Mouse (Mus musculus): ENCODE results near the gene Trim71. TPM values are rescaled to one million over a fixed set of nuclear protein-coding genes. Genes with fewer than 3 reads are reported as not detected.

Trim71 gene
- total RNA-seq, 2 experiments from 2014 or later, result not detected

DNA sequence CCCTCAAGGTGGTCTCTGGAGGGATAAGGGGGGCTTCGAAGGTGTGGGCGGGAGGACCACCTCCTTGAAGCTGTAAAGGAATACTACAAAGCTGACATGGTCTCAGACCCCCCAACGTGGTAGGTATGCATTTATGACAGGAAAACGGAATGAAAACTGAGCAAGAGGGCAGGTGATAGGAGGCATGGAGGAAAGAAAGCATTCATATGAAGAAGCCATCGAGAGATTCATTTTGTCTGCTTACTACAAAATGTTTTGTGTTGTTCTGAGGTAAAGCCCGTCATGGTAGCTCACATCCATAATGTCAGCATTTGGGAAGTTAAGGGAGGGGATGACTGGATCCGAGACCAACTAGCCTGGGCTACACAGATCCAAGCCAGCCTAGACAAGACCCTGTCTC, 4.0 kb downstream of the Trim71 start:
- no peak for DNase-seq (ENCODE audit: low spot score in 2 of 2)

DNA sequence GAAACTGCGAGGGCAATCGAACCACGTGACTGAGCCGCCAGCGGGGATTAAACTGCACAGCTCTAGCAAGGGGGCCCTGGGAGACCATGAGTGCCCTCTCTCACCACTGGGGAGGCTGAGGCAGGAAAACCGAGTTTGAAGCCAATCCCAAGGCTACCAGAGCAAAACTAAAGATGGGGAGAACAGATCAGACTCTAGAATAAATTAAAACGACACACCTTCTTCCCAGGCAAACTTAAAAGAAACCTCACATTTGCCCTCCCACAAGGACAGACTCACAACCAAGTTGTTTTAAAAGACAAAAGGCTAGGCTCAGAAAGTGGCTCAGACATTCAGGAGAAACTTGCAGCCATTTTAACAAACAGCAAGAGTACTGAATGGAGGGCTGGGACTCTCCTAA, 7.1 kb downstream of the Trim71 start:
- no peak for DNase-seq (ENCODE audit: low spot score in 2 of 2)

DNA sequence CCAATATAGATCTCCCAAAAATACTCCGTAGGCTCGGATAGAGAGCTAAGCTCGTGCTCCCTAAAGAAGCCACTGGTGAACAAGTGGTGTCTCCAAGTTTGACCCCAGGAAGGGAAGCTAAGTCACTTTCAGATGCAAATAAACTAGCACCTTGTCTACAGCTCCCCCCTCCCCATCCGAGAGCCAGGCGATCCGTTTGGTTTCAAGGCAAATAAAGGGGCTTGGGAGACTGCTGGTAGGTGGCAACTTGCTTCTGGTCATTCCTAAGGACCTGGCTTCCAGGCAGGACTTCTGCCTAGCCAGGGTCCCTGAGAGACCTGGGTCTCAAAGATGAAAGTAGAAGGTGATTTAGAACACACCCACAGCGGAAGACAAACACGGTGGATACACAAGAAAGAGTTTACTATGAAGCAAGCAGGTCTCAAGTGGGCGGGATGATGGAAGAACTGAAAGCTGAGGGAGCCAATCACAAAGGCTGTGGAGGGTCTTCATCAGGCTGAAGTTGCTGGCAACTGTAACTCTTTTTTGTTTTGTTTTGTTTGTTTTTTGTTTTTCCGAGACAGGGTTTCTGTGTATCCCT, 7.8 kb downstream of the Trim71 start:
- no peak for DNase-seq (ENCODE audit: low spot score in 2 of 2)

DNA sequence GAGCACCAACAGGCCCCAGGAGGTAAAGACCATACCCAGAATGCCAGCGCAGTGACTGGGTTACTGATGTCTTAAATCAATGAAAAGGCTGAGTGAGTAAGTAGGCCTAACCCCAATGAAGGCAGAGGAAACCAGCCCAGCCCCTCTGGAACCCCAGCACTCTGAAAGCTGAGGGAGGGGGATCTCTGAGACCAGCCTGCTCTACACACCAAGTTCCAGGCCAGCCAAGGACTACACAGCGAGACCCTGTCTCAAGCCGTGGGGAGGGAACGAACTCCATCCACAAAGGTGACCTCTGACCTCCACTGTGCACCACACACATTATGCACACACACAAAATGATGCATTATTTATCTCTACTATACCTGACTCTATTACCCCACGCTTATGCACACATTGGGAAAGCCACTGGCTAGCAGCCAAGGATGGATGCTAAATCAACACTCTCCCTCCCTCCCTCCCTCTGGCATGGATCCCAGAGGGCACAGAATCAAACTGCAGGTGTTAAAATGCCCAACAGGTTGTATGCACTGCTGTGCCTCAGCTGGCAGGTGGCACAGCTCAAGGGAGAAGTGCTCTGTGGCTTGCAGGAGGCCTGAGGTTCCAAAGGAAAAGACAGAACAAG, 9.7 kb downstream of the Trim71 start:
- DNase-seq (ENCODE audit: low spot score in 2 of 2), result no peak

DNA sequence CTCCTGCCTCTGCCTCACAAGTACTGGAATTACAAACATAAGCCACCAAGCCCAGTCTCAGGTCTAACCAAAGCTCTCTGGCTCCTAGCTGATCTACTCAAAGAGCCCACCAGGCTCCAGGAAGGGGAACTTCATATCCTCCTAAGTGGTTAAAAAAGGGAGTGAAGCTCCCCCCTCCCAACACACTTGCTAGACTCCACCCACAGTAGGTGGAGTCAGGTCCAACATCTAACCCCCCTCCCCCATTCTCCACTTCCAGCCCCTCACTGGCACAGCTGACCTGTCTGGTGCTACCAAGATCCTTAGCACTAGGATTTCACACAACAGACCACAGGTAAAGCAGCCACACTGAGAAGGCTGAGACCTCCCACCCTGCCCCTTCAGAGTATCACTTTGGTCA, 10.3 kb downstream of the Trim71 start:
- DNase-seq (ENCODE audit: low spot score in 2 of 2), result no peak

DNA sequence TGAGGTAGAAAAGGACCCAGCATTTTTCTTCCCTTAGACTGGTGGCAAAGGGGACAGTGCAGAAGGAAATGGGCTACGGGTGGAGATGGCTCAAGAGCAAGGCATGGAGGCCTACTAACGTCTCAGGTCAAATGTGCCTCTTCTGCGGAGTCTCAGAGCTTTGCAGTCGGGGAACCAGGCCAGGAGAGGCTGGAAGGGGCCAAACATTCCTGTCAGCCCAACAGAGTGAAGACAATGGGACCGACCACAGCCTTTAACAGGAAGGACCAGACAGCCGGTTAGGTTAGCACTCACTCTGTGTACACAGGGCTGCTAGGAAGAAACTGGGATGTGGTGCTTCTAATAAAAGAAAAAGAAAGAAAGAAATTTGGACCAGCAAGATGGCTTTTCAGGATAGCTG, 14.1 kb downstream of the Trim71 start:
- no peak for DNase-seq (ENCODE audit: low spot score in 2 of 2)

DNA sequence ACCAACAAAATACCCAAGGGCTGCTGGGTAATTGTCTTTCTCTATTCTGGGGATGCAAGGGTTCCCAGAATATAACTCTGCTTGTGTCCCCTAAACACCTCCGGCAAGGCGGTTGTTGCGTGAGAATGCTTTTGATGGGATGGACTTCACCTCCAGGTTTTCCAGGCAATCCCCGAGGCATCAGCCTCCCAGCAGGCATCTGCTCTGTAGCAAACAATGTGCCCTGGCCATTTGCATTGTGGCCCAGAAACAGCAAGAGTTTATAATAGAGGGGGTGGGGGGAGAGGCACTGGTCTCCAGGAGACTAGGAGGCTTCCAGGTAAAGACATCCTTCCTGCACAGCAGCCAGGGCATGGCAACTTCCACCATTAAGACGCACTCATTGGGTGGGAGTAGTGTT, 15.1 kb downstream of the Trim71 start:
- no peak for DNase-seq (ENCODE audit: low spot score in 2 of 2)

DNA sequence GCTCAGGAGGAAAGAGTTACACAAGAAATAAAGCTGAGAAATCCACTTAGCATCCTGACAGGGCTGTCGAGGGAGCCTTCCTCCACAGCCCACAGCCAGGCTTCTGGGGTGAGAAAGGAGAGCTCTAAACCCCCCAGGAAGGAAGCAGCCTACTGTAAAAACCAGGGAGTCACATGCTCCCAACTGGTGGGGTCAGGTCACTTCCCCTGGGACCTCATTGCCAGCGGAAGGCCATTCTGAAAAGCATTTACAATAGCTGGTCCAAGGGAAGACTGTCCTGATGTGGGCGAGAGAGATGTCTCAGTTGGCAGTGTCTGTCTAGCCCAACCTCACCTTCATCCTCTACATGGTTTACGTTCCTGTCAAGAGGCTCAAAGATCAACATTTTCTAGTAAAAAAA, 15.7 kb downstream of the Trim71 start:
- DNase-seq (ENCODE audit: low spot score in 2 of 2), result no peak

DNA sequence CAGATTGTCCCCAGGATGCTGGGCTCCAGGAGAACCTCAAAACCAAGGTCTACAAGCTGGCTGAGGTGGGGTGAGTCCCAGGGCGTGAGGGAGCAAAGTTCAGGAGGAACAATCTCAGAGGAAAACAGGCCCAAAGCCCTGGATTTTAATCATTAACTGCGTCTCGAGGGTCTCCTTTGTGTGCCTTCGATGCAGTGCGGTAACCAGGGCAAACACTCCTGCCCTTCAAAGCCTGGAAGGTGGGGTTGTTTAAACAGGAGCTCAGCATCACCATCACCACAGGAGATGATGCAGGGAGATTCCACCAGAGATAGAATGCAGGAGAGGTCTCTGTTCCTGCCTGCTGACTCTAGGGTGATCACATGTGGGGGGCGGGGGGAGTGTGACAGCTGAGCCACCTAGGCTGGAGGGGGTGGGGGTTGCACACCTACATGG, 16.5 kb downstream of the Trim71 start:
- no peak for DNase-seq (ENCODE audit: low spot score in 2 of 2)

DNA sequence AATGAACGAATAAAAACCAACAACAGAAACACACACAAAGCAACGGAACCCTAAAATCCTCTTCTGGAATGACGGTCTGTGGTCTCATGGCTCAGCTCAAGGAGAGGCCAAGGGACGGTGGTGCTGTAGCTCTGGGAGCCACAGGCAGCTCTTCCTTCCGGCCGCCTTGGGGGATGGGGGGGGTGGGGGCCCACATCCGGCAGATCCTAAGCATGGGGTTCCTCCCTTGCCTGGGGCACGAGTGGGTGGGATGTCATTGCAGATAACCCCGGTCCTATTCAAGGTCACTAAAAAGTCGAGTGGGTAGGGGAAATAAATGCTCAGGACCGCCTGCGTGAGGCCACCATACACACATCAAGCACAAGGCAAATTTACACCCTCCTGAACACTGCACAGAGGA, 17.4 kb downstream of the Trim71 start:
- DNase-seq (ENCODE audit: low spot score in 2 of 2), result no peak

DNA sequence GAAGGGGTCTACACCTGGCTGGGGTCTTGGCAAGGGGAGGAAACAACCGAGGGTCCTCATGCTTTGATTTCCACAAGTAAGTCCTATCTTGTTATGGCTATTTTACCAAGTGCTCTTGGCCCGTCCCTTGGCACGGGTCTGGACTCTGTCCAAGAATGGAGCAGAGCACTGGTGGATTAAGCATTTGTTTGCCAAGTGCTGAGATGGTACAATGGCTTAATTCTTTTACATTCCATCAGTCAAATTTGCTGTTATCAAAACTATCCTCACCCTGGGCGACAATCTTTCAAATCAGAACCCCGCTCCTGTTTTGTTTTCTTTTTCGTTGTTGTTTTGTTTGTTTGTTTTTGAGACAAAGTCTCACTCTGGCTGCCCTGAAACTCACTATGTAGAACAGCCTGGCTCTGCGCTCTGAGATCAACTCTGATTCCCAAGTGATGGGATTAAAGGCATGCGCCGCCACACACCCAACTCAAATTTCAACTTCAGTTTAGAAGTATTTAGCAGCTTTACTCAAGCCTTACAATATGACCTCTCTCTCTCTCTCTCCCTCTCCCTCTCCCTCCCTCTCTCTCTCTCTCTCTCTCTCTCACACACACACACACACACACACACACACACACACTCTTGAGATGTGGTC, 19.3 kb downstream of the Trim71 start:
- DNase-seq (ENCODE audit: low spot score in 2 of 2), result no peak

DNA sequence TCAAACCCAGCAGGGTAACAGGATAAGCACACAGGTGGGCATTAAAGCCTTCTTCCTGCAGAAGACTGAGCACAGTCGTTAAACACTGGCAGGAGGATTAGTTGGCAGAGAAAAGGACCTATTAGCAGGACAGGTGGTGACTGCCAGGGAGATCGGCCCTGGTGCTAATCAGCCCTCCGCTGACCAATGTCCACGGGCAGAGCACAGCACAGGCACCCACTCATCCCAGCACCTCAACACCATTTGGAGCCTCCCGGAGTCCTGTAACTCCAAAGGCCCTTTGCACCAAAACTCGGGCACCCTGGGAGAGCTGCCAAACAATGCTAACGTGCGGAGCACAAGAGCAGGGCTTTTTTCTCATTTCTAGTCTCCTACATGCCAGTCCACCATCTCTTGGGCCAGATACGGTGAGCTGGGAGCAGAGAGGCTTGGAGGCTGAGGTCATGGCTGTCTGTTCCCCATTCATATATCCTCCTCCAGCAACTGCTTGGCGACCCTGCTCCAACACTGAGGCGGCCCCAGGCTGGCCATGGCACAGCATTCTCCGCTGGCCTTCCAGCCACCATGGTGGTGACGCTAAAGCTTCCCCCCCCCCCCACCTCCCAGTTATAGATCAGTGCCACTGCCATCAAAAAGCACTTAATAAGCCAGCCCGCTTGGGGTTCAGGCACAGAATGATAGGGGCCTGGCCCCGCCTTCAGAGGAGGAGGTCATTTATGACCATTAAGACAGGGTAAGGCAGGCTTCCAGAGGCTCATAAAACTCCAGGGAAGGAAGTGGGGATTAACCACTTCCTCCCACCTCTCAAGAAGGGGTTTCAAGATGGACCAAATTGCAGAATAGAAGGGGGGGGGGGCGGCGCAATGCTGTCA, 20.1 kb downstream of the Trim71 start:
- DNase-seq (ENCODE audit: low spot score in 2 of 2), result no peak

DNA sequence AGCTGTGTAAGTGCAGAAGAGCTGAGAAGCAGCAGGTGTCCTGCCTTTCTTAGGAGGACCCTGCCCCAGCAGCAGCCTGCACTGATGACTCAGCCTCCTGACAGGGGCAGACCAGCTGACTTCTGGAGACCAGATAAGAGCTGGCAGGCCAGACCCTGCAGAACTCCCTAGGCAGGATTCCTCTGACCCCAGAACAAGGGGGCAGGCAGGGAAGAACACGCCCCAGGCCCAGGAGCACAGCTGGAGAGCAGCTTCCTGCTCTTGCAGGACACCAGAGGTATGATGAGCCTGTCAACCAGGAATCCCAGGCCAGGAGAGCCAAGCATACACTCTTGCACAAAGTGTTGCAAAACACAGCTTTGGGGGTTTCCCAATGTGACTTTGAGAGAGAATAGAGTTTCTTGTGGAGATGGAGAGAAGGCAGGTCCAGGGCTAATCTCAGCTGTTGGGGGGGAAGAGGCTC, 22.9 kb downstream of the Trim71 start:
- DNase-seq (ENCODE audit: low spot score in 2 of 2), result no peak

DNA sequence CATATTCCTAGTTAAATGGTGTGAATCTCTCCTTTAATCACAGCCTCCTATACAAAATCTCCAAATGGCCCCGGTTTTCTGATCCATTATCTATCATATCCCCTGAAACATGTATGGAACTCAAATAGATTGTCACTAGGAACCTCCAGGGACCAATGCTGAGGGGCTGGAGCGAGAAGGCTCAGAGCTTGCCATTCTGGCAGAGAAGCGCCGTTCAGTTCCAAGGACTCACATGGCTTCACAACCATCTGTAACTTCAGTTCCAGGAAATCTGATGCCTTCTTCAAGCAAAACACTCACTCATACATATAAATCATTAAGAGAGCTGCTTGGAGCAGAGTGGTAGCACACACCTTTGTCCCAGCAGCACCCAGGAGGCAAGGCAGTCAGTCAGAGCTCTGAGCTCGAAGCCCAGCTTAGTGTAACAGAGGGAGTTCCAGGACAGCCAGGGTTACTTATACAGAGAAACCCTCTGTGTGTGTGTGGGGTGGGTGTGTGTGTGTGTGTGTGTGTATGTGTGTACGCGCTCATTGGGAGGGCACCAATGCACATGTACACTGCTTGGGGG, 25.1 kb downstream of the Trim71 start:
- DNase-seq (ENCODE audit: low spot score in 2 of 2), result no peak

DNA sequence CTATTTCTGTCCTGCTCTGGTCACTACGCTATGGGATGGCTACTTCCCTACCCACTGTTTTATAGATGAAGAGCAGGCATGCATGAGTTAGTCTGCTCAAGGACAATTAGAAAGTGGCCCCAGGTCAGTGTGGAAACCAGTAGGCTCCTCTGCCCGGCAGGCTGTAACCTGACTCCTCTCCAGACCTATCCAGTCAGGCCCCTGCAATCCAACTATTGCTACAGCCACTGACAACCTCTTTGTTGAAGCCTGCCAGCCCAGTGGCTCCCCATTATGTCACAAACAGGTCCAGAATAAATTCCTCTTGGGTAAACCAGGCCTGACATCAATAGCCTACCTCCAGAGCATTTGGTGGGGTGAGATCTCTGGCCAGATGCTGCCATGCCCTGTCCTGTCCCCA, 27.5 kb downstream of the Trim71 start:
- DNase-seq (ENCODE audit: low spot score in 2 of 2), result no peak

DNA sequence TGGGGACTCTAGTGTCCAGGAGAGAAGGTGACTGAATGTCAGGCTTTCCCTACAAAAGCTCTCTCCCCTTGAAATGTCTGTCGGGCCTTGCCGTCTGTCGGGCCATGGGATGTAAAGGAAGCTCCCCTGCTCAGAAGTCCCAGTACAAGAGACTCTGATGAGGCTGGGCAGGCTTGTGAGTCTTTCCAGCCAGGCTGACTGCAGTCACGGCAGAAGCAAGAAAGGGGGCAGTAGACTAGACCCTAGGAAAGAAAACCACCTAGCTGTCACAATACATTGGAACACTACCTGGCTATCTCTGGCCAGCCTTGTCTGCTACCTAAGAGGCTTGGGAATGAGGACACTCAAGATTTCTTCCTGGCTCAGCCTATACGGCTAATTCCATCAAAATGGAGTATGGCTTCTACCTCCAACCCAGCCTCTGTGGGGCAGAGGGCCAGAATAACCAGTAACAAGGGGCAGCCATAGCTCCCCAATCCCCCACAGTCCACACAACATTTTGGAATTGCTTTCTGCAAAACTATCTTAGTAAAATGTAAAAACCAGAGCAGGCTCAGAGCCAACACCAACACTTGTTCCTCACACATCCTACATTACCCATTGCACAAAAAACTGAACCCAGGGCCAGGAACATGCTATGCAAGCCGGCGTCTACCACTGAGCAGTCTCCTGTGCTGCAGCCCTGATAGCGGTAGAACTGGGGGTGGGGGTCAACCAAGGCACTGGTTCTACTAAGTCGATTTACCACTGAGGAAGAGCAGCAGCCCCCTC, 29.2 kb downstream of the Trim71 start:
- DNase-seq (ENCODE audit: low spot score in 2 of 2), result no peak

DNA sequence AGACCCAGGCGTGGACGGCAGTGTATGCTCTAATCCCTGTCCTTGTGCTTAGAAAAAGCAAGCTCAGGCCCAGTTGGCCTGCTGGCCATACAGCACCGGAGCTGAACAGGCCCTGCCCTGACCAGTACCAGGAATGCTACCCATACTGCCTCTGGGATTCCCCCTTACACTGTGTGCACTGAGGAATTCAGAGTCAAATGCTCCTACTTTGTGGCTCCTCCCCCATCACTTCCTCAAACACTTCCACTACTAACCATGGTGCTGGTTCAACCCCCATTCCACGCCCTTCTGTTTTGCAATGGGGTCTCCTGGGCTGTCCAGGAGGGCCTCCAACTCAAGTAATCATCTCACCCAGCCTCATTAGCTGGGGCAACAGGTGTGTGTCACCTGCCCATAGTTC, 30.3 kb downstream of the Trim71 start:
- no peak for DNase-seq (ENCODE audit: low spot score in 2 of 2)

DNA sequence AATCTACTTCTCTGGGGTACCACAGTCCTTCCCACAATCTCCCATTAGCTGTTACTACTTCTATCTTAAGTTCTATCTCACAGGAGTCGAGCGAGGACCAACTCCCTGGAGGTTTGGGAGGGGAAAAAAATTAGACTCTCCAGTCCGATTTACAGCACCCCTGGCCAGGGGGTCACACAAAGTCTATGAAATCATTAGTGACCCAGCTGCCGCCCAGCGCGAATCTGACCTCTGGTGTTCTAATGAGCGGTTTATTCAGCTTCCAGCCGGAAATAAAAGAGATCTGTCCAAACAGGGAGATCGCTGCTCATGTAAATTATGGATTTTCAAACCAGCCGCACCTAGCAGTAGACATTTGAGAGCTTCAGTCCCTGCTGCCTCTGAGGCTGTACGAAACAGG, 32.9 kb downstream of the Trim71 start:
- no peak for DNase-seq (ENCODE audit: low spot score in 2 of 2)

DNA sequence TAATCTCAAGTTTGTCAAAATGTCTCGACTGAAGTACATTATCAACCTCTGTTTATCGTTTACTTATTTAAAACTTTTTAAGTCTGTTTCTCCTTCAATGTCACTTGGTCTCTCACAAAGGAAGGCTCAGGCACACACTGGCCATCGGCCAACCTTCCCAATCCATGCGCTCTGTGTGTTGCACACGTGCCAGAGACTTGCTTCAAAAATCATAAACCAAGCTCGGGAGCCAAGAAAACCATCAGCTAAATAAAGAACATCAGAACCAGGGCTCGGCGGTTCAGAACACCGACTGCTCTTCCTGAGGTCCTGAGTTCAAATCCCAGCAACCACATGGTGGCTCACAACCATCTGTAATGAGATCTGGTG, 35.5 kb downstream of the Trim71 start:
- no peak for DNase-seq (ENCODE audit: low spot score in 2 of 2)

DNA sequence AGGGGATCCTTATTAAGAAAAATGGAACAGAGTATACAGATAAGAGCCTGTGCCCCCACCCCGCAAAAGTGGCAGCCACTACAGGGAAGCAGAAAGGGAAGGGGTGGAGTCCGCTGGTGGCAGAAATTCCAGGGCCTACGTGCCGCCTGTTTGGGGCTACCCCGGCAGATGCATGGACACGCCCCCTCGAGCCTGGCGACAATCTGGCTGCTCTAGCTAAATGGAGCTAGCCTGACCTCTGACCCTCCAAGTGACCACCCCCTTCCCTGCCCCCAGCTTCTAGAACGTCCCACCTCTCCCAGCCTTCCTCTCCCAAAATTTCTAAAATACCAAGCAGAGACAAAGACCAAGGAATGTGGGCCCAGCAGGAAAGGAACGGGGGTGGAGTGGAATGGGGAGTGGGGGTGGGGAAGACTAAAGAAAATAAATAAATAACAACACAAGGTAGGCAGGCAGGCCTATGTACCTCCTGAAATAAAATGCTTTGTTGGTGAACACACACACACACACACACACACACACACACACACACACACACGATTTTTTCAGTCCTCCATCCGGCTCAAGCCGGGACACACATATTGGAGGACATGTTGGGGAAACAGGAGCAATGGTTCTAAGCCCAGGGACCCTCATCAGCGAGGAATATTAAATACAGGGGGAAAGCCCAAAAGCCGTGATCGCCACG, 36.0 kb downstream of the Trim71 start:
- no peak for DNase-seq (ENCODE audit: low spot score in 2 of 2)

Measured in adrenal gland, adult 18-20 months (tissue).